Mouse (Mus musculus) E14TG2a.4 (cell line): ENCODE measurements around the gene Alg14.

Experiments
- CTCF ChIP-seq: conservative IDR thresholded peaks from 2 replicates; pipeline ENCODE4 v1.5.1; 2014; ENCODE audit warnings: low read length
- NANOG ChIP-seq: IDR thresholded peaks from 2 replicates; pipeline ENCODE4 v1.6.1; 2014; ENCODE audit warnings: borderline replicate concordance, low read length, mixed read lengths

- TF ChIP-seq CTCF (no peak), NANOG (no peak)
These were observed 20.9 kb downstream of the Alg14 start for GRCm38 (mm10) chr3:121312426-121312825.
